Mouse (Mus musculus) spleen, adult 12 weeks (tissue): ENCODE data around the gene Gm20671.
A peak's percentile ranks its signal among the peaks of the same experiment; 100 is the strongest.
"Not testable (repeated sequence)": the region's sequence is repeated elsewhere in the genome, so short reads cannot be mapped to it uniquely, and the experiment has no call there.

Experiments
- DNase-seq: peaks from one replicate; pipeline ENCODE4 v3.0.0; 2022; ENCODE audit warnings: low spot score

Gene Gm20671

DNA sequence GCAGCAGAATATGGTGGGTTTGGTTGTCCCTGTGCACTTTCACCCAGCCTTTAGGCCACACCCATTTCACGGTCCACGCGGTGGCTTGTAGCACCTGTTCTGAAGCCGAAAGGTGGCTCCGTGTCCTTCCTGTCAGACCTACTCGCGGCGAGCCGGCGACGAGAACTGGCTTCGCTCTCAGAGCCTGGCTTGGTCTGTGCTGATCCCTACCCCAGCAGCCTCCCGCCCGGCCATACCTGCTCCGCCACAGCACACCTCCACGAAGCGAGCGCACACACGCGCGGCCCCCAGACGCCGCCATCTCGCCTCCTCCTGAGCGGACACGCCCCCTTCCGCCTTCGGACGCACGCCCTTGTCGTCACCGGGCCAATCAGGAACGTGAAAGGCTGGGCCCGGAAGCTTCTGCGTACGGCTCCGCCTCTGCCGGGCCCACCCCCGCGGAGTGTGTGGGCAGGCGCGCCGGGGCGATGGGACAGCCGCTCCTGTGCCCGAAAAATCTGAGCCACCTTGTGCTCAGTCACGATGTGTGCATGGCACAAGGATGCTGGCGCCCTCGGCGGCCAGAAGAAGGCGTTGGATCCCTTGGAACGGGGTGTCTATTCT lies 41.5 kb downstream of the Gm20671 start, which contains the start of gene Pisd:
Gene Pisd, minus strand, starts transcription at position 334 of the 603 bp plus-strand sequence.
- peak; percentile 86 for DNase-seq

DNA sequence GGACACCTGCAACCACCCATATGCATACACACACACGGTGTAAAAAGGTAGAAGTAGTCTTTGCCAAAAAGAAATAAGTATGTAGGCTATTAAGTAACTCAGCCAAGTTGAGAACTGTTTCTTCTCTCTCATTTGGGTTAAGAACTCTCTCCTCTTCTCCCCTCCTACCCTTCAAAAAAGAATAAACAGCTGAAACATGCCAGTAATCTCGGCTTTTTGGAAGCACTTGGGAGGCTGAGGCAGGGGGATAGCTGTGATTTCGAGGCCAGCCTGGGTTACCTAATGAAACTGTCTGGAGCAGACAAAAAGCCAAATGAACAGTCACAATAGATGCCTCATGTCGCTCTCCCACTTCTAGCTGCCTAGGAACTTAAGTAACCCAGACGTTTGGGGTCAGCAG lies 42.2 kb downstream of the Gm20671 start:
- DNase-seq: no peak

DNA sequence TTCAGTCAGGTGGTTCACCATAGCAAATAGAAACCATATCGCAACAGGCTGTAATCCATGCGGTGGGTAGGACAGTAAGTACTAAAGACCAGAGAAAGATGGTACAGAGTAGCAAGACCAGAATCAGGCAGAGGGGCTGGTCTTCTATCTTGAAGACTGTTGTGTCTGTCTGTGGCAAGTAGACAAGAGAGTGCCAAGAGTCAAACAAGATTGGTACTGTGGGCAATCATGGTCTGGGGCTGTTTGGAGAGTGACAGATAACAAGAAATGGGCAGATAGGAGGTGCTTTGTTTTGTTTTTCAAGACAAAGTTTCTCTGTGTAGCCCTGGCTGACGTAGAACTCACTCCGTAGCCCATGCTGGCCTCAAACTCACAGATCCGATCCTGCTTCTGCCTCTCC lies 45.3 kb downstream of the Gm20671 start:
- DNase-seq: no peak

DNA sequence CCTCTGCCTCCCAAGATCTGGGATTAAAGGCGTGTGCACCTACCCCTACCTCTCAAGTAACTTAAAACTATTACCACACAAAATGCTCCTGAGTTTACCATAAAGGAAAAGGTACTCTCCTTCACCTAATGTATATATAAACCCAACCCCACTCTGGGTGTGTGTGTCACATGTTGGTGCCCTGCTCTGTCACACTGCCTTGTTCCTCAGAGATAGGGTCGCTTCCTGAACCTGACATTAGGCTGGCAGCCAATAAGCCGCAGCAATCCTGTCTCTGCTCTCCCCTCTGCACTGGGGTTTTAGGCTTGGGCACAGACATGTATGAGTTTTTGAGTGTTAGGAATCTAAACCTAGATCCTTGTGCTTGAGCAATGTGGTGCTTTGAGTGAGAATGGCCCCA lies 48.7 kb downstream of the Gm20671 start:
- no peak for DNase-seq

DNA sequence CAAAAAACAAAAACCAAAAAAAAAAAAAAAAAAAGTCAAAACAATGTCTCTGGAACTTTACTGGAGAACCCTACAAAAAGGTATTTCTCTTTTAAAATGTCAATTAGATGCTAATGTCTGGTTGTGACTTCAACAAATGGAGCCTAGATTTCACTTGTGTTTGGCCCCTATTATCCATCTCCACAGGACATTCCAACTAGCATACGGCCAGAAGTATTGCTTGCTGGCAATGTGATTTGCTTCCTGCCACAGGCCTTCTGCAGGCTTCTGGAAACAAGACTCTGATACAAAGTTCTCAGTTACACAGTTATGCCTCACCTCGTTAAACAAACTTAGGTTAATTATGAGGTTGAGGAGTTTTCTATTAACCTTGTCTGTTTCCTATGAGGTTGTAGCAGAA lies 54.5 kb downstream of the Gm20671 start:
- no peak for DNase-seq

DNA sequence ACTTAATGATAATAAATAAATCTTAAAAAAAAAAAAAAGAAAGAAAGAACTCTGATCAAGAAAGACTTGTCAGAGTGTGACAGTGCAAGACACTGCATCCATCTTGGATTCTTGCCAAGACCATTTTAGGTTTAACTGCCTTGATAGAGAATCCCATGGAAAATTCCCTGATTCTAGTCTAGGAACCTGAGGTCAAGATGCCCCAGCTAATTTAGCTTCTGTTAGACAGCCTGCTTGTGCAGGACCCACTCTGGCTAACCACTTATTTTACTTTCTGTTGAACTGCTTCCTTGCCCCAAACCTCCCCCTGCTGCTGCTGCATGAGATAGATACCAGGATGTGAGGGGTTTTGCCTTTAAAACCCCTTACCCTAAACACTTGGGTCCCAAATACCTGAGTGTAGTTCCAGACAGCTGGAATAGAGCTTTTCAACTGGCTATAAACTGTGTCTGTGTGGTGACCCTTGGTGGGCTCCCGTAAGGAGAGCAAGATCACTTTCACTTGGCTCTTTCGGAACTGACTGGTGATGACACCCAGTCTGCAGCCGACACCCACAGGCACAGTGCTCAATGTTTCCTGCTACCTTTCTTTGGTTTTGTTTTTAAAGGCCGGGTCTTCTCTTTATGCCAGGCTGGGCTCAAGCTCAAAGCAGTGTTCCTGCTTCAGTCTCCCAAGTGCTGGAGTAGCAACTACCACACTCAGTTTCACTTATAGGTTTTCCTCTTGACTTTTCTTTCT lies 59.1 kb downstream of the Gm20671 start:
- DNase-seq: no peak

DNA sequence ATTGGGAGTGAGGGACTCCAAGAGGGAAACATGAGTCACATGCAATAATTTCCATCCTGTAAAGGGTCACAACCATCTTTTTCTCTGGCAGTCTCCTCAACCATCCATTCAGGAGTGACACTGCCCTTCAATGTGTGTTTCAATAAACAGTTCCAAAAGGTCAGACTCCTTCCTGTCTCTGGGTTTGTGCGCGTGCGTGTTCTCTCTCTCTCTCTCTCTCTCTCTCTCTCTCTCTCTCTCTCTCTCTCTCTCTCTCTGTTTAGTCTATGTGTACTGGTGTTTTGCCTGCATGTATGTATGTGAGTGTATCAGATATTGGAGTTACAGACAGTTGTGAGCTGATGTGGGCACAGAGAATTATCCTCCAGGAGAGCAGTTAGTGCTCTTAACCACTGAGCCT lies 59.9 kb downstream of the Gm20671 start:
- no peak for DNase-seq

DNA sequence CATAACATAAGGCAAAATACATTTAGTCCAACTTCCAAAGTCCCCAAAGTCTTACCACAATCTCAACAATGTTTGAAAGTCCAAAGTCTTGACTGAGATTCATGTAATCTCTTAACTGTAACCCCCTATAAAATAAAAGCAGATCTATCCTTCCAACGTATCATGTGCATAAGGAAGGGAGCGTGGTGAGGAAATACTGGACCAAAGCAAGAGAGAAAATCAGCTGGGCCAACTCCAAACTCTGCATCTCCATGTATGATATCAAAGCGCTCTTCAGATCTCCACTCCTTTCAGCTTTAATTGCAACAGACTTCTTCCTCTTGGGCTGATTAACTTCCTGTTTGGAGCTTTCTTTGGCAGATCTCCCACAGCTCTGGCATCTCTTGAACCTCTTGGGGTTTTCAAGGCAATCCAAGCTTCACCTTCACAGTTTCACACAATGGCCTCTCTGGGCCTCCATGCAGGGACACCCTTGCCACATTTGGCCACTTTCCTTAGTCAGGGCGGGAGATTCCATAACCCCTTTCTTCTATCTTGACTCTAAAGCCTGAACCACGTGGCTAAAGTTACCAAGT lies 65.3 kb downstream of the Gm20671 start:
- no peak for DNase-seq

DNA sequence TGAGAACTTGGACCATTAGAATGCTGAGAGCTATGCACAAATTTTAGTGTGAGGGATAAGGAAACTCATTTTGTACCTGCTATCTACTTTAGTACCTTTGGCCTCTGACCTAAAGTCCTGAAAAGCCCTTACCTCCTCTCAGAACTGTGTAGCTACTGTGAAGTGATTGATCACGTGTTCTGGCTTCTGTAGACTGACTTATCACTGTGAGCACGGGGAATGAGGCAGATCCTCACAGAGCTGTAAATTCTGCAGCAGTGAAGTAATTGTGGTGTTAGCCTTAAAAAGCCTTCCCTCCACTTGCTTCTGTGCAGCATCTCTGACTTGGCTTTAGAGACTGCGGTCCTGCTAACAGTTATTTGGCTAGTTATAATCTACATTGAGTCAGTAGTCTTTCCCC lies 66.1 kb downstream of the Gm20671 start:
- no peak for DNase-seq

DNA sequence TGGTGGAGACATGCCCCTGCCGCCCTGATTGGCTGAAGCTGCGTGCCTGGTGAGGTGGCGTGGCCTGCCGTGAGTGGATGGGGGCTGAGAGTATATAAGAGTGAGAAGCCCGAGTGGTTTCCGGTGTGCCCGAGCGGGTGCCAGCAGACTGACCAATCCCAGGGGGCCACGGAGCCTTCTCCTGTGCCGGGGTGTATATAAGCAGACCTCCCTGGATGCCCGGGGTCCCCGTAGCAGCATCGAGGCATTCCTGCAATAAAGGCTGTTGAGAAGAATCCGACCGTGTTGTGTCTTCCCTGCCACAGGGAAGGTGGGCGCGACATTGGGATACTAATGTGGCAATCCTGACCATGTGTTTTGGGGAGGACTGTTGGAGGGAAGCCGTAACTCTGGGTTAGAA lies 66.6 kb downstream of the Gm20671 start:
- not testable (repeated sequence) for DNase-seq

DNA sequence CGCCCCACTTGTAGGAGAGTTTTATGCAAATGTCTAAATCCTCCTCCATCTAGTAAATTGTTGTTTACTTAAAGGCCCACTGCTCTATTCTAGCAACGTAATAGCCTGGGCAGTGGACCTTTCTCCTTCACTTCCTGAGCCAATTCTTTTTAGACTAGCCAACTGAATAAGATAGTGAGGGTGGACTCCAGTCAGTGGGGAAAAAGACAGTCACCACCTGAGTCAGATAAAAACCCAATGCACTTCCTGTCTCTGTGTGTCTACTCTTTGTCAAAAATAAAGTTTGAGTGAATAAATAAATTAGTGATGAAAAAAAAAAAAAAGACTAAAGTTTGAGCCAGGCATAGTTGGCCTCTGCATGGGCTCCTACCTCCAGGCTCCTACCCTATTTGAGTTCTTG lies 67.2 kb downstream of the Gm20671 start:
- no peak for DNase-seq

DNA sequence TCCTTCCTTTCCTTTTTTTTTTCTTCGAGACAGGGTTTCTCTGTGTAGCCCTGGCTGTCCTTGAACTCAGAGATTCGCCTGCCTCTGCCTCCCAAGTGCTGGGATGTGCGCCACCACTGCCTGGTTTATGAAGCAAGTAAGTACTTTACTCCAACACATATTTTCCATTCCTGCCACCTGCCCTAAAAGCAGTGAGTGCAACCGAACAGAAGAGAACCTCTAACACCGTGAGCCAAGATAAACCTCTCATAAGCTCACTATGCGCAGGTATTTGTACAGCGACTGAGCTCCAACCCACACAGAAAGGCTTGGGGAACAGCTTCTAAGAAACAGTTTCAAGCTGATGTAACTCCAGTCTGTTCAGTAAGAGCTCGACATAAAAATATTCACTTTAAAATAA lies 70.8 kb downstream of the Gm20671 start:
- no peak for DNase-seq

DNA sequence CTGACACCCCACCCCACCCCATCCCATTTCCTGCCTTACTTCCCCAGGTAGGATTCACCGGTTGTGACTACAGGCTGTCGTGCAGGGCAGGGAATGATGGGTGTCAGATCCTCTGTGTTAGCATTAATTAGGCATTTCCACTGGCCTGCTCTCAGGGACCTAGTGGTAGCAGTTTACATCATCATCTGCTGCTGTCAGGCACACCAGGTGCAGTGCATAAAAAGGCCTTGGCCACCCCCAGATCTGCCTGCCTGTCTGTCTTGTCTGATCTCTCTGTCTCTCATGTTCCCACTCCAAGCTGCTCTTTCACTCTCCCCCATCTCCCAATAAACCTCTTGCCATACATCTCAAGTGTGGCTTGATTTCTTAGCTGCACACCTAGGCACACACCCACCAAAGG lies 75.2 kb downstream of the Gm20671 start:
- no peak for DNase-seq

DNA sequence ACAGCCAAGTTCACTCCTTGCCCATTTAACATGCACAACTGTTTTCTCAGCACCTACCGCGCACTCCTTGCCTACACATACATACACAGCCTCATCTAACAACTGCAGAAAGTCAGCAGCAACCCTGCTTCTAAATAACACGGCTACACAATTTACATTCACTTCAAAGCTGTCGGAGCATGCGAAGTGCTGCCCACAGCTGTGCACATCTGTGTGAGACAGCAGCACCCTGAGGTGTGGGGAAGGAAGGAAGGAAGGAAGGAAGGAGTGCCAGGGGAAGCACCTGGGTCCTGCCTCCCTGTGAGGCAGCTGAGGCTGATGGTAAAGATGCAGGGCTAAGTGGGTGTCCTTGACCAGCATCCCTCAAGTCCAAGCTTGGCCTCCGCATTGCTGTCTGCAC lies 78.0 kb downstream of the Gm20671 start:
- no peak for DNase-seq

DNA sequence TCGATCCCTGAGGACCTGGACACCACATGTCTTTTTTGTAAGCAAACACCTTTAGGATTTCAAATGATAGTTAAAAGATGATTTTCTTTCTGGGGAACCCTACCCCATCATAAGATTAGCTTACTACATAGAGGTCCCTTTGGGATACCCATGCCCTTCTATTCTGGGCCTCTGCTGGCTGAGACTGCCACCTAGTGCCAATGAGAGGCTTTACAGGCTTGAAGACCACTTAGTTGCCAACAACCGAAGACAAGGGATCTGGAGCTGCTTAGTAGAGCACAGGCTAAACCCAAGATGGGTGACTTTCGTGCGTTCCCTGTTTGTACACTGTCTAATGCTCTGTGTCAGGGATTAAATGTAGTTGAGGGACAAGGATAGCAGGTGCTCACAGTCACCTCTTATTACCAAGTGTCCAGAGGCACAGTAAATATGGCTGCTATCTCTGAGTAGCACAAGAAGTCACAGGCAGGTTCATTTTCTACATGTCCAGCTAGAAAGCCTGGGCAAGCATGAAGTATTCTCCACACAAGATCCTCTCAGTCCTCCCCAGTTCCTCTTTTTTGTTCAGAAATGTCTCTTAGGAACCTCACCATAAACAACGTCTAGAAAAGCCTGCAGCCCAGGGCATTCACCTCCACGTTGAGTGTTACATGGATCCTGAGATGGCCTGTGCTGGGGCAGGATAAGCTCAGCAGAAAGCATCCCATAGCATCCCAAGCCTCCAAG lies 79.1 kb downstream of the Gm20671 start:
- DNase-seq: no peak

DNA sequence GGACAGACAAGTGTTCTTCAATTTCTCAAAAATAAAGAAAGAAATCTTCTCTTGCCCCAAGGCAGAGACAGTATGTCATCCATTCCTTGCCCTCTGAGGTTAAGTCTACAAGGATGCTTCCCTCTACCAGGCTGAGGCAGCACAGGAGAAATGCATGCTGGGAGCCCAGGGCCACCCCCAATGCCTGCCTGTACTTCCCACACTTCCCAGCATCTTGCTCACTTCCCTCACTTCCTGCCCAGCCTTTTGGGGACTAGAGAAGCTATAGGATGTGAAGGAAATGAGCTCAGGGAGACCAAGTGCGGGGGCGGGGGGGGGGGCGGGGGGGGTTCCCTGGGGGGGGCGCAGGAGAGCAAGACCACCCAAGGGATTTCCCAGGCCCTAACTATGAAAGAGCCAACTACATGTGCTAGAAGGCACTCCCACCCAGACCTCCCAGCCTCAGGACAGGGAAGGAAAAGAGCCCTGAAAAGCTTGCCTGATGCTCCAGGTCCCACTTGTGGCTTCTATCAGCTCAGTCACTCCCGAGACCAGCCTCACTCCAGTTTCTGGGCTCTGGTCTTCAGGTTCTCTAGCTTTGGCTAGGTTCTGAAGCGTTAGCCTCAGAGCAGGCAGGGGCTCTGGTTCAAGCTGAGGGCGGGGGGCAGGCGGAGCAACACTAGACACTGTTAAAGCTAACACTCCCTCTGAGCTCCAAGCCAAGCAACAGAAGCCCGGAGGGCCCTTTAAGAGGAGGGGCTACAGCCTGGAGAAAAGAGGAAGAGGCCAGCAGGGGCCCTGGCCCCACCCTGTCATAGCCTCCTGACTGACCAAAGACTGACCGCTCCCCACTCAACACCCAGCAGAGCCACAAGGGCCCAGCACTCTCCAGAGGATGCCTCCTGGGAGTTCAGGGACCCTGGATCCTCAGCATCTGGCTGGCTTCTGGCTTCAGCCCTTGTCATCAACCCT lies 80.9 kb downstream of the Gm20671 start:
- peak; percentile 24 for DNase-seq

DNA sequence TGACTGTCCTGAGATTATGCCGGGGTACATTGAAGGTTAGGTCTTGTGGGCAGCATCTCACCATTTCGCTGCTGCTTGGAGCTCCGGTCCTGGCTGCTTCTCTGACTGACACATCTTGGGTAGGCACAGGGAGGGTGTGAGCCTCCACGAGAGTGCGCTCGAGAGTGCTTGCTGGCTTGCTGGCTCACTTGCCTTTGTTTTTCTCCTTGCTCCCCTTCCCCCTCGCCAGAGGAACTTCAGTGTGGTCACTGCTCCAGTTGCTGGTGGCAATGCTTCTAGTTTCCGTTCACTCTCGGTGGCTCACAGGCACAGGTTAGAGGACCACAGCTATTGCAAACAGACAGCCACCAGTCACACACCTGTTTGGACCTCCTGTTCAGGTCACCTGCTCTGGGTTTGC lies 84.8 kb downstream of the Gm20671 start:
- no peak for DNase-seq

DNA sequence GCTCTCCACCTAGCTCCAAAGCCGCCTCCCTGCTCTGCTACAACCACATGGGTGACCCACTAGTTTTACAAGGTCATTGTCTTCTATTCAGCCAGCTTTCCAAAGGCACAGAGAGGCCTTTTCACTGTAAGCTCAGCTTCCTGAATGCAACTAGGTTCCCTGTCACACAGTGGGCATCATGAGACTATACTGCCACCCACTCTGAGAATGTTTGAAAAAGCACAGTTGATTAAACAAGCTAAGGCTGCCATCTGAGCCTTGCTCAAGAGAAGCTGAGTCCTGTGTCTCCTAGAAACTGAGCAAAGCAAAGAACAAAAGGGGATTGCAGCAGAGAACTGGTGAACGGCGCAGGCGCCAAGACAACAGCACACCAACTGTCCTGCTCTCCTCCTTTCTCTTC lies 85.5 kb downstream of the Gm20671 start:
- DNase-seq: not testable (repeated sequence)

DNA sequence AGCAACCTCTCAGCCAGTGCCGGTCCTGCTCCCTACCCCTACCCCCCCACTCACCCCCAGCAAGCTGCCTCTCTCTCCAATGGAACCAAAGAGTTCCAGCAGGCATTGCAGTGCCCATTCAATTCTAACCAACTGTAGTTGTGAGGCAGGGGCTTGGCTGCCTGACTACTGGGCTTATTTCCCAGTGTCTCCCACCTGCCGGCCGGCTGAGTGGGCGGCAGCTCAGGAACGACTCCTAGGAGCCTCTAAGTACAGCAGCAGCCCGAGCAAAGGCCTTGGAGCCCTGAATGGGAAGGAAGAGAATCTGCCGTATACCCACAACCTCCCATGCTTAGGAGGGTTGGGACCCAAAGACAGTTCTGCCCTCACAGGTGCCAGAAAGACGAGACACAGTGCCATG lies 86.1 kb downstream of the Gm20671 start:
- not testable (repeated sequence) for DNase-seq

DNA sequence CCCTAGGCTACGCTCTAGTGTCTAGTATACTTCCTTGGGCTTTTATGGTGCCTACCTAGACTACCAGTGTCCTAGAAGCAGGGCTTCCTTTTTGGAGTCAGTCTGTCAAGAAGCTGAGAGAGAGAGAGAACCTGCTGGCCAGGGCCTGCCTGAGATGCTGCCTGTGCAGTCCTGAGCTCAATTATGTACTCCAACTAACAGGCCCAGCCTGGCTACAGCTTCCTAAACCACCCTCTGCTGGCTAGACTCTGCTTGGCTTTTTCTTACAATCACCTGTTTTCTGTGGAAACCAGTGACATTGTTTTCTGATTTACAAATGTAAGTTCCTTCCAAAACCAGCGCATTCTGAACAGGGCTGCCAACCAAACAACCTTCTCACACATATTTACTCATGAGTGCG lies 86.8 kb downstream of the Gm20671 start:
- no peak for DNase-seq

DNA sequence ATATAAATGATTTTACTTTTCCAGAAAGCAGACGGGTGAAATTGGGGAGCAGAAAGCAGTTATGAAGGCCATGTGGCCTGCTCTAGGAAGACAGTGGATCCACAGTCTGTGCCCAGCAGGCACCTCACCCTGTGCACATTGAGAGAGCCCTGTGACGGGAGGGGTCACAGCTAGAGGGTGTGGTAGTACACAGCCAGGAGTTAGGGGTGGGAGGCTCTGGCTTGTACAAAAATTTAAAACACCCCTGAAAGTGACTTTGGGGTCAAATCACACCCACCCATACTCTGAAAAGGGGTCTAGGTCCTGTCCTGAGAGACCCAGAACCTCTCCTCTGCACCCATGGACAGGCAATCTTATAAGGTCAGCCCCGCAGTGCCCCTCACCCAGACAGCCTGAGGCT lies 90.1 kb downstream of the Gm20671 start:
- not testable (repeated sequence) for DNase-seq

DNA sequence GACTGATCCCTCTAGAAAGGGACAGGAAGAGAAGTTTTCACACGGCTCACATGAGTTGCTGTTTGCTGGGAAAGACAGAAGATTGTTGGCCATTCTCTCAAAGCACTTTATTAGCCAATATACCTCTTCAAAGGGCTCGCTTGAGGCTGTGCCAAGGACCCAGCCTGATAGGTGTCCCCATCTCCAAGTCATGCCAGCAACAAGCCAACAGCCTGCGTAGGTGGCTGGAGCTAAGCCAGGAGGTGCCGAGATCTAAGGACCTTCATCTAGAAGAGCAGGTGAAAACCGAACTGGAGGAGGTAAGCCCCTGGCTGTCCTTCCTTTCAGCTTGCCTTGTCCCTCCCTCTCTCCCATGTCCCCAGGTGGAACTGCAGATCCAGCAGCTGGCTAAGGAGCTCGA lies 91.1 kb downstream of the Gm20671 start:
- no peak for DNase-seq
